Mouse (Mus musculus): ENCODE data around the gene Adgra1. TPM values are rescaled to one million over a fixed set of nuclear protein-coding genes. Genes with fewer than 3 reads are reported as not detected.

The Adgra1 gene
- total RNA-seq, 2 experiments from 2014 or later = 0.07 TPM; not detected in 1

GRCm38 (mm10) chr7:139845101-139845500, 11.1 kb downstream of the Adgra1 start:
- no peak for DNase-seq
- intact Hi-C loops (cut with DNase I) = no loop called here

- intact Hi-C loops (cut with DNase I) = no loop called here
- DNase-seq = no peak
Observed at GRCm38 (mm10) chr7:139850152-139850551, 16.2 kb downstream of the Adgra1 start.

- no peak for DNase-seq
- intact Hi-C loops (cut with DNase I) = no loop called here
Observed at GRCm38 (mm10) chr7:139850677-139851076, 16.7 kb downstream of the Adgra1 start.

GRCm38 (mm10) chr7:139851098-139851497, 17.1 kb downstream of the Adgra1 start:
- DNase-seq = no peak
- intact Hi-C loops (cut with DNase I) = no loop called here

- DNase-seq = no peak
- intact Hi-C loops (cut with DNase I) = no loop called here
Observed at GRCm38 (mm10) chr7:139855261-139855660, 21.3 kb downstream of the Adgra1 start.

GRCm38 (mm10) chr7:139861411-139861810, 27.4 kb downstream of the Adgra1 start:
- DNase-seq = peak; percentile 51 to 63
- intact Hi-C loops (cut with DNase I) = loop anchor here (2.0 to 10.0 kb wide), 2 partner anchors 159 to 217 kb away; no protein-coding TSS in a partner anchor

GRCm38 (mm10) chr7:139863076-139863475, 29.1 kb downstream of the Adgra1 start:
- DNase-seq = no peak
- intact Hi-C loops (cut with DNase I) = loop anchor here (10.0 kb wide), 1 partner anchor 218 kb away; no protein-coding TSS in a partner anchor

- DNase-seq = no peak
- intact Hi-C loops (cut with DNase I) = loop anchor here (10.0 kb wide), 1 partner anchor 219 kb away; no protein-coding TSS in a partner anchor
Observed at GRCm38 (mm10) chr7:139864253-139864652, 30.3 kb downstream of the Adgra1 start.

GRCm38 (mm10) chr7:139864871-139865270, 30.9 kb downstream of the Adgra1 start:
- no peak for DNase-seq
- intact Hi-C loops (cut with DNase I) = loop anchor here (10.0 kb wide), 1 partner anchor 220 kb away; no protein-coding TSS in a partner anchor

- DNase-seq = no peak
- intact Hi-C loops (cut with DNase I) = no loop called here
Observed at GRCm38 (mm10) chr7:139871014-139871413, 37.0 kb downstream of the Adgra1 start.

- no peak for DNase-seq
- intact Hi-C loops (cut with DNase I) = no loop called here
Observed at GRCm38 (mm10) chr7:139877167-139877792, 43.3 kb downstream of the Adgra1 start.

GRCm38 (mm10) chr7:139878122-139878521, 44.1 kb downstream of the Adgra1 start:
- no peak for DNase-seq
- intact Hi-C loops (cut with DNase I) = no loop called here

GRCm38 (mm10) chr7:139878621-139879020, 44.6 kb downstream of the Adgra1 start:
- DNase-seq = no peak
- intact Hi-C loops (cut with DNase I) = no loop called here

- intact Hi-C loops (cut with DNase I) = no loop called here
- DNase-seq = no peak
Observed at GRCm38 (mm10) chr7:139883545-139883944, 49.6 kb downstream of the Adgra1 start.

- no peak for DNase-seq
- intact Hi-C loops (cut with DNase I) = no loop called here
Observed at GRCm38 (mm10) chr7:139891779-139892178, 57.8 kb downstream of the Adgra1 start.

GRCm38 (mm10) chr7:139894655-139895557, 60.9 kb downstream of the Adgra1 start, which contains the start of gene Kndc1:
TSS of gene Kndc1 (plus strand) at chr7:139894696.
- DNase-seq = no peak
- intact Hi-C loops (cut with DNase I) = no loop called here

GRCm38 (mm10) chr7:139896271-139896670, 62.3 kb downstream of the Adgra1 start:
- intact Hi-C loops (cut with DNase I) = no loop called here
- no peak for DNase-seq

- DNase-seq = no peak
- intact Hi-C loops (cut with DNase I) = no loop called here
Observed at GRCm38 (mm10) chr7:139896796-139897195, 62.8 kb downstream of the Adgra1 start.

GRCm38 (mm10) chr7:139898606-139899005, 64.6 kb downstream of the Adgra1 start:
- DNase-seq = no peak
- intact Hi-C loops (cut with DNase I) = no loop called here

- intact Hi-C loops (cut with DNase I) = no loop called here
- no peak for DNase-seq
Observed at GRCm38 (mm10) chr7:139899505-139899904, 65.5 kb downstream of the Adgra1 start.

GRCm38 (mm10) chr7:139900456-139900855, 66.5 kb downstream of the Adgra1 start:
- intact Hi-C loops (cut with DNase I) = no loop called here
- no peak for DNase-seq
